Mouse (Mus musculus) olfactory bulb, adult 2 months (tissue): ENCODE measurements around the gene Fam120b. TPM values are rescaled to one million over a fixed set of nuclear protein-coding genes. Genes with fewer than 3 reads are reported as not detected.

Source experiments
- H3K27ac ChIP-seq: fragments of 200-500 bp; 2 replicates; pipeline ENCODE4 v1.5.1; 2012; ENCODE audit warnings: low read depth, low read length; ENCODE audit not compliant: insufficient read depth
- H3K4me1 ChIP-seq: fragments of 200-500 bp; 2 replicates; pipeline ENCODE4 v1.6.1; 2012; ENCODE audit warnings: low read length; ENCODE audit not compliant: control insufficient read depth, insufficient read depth
- H3K4me3 ChIP-seq: fragments of 200-500 bp; 2 replicates; pipeline ENCODE4 v1.5.1; 2012; ENCODE audit warnings: mild to moderate bottlenecking, low read depth, low read length, moderate library complexity; ENCODE audit not compliant: insufficient read depth
- CTCF ChIP-seq: fragments of 200-500 bp; IDR thresholded peaks from 2 replicates; pipeline ENCODE4 v1.5.1; 2012; ENCODE audit warnings: low read depth, mild to moderate bottlenecking, low read length, moderate library complexity; ENCODE audit not compliant: insufficient read depth
- POLR2A ChIP-seq: fragments of 200-500 bp; IDR thresholded peaks from 2 replicates; pipeline ENCODE4 v1.6.1; 2012; ENCODE audit warnings: mild to moderate bottlenecking, low read depth, low read length, moderate library complexity; ENCODE audit not compliant: insufficient read depth
- WGBS: fragments of 180-500 bp; shearing (Covaris S2); methylation state at CpG from one replicate; pipeline ENCODE4 v1.1.7; 2018; 5-methylcytosine and 5-hydroxymethylcytosine counted together
- polyA plus RNA-seq: library from polyadenylated mRNA; stranded (reverse); fragments of >200 nt; gene quantifications from 2 replicates; pipeline ENCODE4 v1.2.4, GENCODE M21; 2012; ENCODE audit warnings: low replicate concordance; ENCODE audit not compliant: missing spikeins, insufficient read depth, insufficient read length

Fam120b gene
- polyA plus RNA-seq, 1 experiment, result not detected

DNA sequence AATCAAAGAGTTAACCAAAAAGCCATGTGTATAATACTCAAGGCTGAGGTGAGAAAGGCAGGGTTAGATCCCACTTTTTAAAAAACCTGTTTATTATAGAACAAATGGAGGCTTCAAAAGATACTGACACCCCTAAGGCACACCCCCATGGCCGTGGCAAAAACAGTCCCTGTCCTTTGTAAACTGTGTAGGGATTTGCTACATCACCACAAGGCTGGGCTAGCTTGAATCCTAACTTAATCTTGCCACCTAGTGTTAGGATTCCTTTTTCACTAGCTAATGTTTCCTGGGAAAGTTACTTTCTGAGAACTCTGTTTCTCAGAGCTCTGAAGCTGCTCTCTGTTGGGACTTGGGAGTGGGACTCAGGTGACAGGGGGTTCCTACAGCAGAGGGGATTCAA, 18.1 kb upstream of the Fam120b start:
- Histone ChIP-seq H3K27ac (no peak overlapping the region), H3K4me1 (peaks cover 27% of the 10 kb centered on the region), H3K4me3 (no peak overlapping the region)
- 0% methylated on average over 1 of the region's 1 CpGs for WGBS
- TF ChIP-seq CTCF (no peak), POLR2A (no peak)

DNA sequence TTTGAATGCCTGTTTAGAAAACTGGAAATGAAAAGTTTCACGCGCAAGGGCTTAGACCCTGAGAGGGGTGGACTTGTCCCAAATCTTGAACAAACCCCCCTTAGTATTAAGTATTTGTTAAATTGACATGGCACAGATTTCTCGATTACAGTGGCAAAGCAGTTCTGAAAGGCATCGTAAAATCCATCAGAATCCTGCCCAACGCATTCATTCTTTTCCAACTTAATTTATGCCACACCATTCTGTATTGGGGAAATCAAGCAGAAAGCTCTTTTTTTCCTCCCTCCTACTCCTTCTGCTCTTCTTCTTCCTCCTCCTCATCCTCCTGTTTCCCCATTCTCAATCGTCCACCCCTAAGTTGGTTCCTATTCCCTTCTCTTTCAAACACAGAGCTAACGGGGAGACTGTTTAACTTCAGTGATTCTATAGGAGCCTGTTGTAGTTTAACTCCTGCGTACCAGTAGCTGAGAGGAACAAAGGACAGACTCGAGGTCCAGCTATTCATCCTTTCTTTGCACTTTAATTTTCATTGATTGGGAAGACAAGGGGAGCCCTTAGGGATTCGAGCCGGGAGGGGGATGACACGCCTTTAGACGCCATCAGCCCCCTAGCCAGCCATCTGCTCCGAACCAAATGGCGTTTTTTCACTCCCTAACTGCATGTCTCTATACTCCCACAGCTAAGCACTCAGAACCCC, 17.4 kb upstream of the Fam120b start:
- TF ChIP-seq CTCF (no peak), POLR2A (no peak)
- Histone ChIP-seq H3K4me1 (peaks cover 21% of the 10 kb centered on the region), H3K27ac (no peak overlapping the region), H3K4me3 (no peak overlapping the region)
- WGBS, result 26% methylated on average over 15 of the region's 15 CpGs

DNA sequence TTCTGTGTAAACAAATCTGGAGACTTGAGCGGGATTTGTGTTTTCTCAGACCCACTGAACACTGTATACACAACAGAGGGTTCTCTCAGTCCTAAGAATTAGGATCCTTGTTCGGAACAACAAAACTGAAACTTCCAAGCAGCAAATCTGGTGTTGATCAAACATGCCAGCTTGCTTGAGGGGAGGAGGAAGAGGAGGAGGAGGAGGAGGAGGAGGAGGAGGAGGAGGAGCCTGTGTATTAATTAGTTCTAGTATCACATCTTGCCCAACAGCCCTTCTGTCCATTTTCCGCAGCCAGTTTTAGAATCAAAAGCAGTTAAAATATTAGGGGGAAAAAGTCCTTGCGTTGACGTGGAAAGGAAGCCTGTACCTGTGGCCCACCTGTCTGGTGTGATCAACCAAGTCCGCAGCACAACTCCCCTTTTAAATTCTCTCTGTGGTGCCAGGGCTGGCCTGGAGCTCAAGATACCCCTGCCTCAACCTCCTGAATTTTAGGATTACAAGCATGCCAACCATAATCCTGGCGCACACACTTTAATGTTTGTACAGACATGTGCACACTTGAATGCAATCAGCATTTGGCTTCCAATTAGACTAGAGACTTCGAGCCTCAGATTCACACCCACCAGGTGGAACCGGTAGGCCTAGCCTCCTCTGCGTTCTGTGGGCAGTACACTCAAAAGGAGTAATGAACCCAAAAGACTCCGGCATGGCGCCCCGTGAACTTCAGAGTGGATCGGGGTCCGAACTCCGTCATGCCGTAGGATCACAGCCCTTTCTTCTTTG, 16.1 kb upstream of the Fam120b start:
- Histone ChIP-seq H3K27ac (no peak overlapping the region), H3K4me3 (peak overlapping the region; percentile 36; the same call in 1 of the 2 replicates), H3K4me1 (peaks cover 14% of the 10 kb centered on the region)
- WGBS, result 35% methylated on average over 17 of the region's 17 CpGs
- TF ChIP-seq POLR2A, result no peak
- no peak for TF ChIP-seq CTCF

DNA sequence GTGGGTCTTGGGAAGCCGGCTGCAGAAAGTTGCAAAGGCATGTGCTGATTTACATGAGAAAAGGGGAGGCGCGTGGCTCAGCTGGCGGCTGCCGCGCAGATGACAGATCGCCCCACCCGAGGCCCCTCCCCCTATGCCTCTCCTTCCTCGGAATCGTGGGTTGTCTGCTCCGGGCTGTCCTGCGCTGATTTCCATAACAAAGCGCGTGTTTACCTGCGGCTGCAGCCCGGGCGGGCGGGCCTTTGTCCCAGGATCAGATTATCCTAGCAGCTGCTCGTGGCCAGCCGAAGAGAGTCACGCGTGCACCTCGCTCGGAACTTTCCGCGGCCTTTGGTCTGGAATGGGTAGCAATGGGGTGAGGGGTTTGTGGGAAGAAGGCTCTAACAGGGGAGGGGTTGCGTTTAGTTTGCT, 15.4 kb upstream of the Fam120b start:
- peak overlapping the region; percentile 36 for H3K4me3 ChIP-seq
- WGBS, result 1% methylated on average over 27 of the region's 27 CpGs
- peaks cover 14% of the 10 kb centered on the region for H3K4me1 ChIP-seq
- TF ChIP-seq CTCF, result no peak
- TF ChIP-seq POLR2A, result no peak
- no peak overlapping the region for H3K27ac ChIP-seq

DNA sequence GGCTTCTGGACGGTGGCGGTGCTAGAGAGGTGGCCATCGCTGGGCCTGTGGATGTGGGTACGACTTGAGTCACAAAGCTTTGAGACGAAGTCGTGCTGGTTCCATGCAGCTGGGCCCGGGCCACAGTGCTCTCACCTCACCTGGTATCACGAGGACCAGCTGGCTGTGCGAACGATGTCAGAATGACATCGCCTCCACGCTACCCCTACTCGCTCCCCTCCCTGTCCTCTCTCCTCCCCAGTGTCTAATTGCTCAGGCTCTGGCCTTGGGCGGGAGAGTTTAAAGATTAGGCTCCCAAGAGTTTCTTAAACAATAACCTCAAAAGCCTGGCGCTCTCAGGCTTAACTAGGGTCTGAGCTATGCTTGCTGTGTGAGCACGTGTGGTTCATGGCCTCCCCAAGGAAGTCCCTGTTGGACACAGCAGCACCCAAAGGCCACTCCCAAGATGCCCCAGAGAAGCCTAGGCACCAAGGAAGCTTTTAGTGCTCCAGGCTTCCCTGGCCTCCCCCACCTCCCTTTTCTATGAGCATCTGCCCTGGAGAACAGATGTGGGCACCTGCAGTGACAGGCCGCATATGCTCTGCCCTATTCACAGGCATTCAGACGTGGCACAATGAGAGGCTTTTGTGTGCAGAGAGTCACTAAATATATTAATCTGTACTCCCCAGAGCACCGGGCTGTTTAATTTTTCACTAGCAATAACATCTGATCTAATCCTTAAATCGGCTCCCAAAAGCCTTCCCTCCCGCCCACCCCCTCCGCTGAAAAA, 14.7 kb upstream of the Fam120b start:
- H3K4me1 ChIP-seq, result peaks cover 14% of the 10 kb centered on the region
- TF ChIP-seq CTCF, result no peak
- TF ChIP-seq POLR2A, result no peak
- 20% methylated on average over 22 of the region's 22 CpGs for WGBS
- H3K27ac ChIP-seq, result no peak overlapping the region
- H3K4me3 ChIP-seq, result peak overlapping the region; percentile 36

DNA sequence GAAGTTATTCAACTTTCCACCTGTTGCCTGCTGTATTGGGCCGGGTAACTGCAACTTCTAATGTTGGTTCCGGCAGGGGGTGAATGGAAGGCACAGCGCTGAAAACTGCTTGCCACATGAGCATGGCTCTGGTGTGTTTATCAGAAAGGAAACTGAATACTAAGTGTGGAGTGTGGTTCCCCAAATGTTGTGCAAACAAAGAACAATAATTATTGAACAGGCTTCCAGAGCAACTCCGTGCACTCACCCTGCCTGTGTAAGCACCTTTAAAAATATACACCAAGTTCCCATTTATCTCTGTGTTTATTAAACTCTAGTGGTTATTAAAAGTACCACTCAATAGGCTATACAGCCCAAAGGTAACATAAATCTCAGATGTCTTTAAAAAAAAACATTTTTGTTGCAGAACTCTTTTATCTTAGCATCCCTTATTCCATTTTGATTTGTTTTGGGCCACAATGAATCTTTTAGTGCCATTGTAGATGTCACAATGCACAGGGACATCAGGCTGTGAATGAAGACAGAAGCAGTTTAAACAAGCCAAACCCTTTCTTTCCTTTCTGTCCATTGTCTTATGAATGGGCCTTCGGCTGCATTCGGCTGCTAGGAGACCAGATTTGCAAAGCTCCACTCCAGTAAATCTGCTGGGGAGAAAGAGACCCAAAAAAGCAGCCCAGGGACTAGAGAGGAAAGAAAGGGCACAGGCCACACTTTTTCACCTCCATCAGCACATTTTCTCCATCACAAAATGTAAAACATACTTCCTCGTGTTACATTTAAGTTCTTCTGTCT, 13.9 kb upstream of the Fam120b start:
- Histone ChIP-seq H3K4me1 (peaks cover 14% of the 10 kb centered on the region), H3K27ac (no peak overlapping the region), H3K4me3 (no peak overlapping the region)
- 41% methylated on average over 7 of the region's 7 CpGs for WGBS
- TF ChIP-seq CTCF, result no peak
- TF ChIP-seq POLR2A, result no peak

DNA sequence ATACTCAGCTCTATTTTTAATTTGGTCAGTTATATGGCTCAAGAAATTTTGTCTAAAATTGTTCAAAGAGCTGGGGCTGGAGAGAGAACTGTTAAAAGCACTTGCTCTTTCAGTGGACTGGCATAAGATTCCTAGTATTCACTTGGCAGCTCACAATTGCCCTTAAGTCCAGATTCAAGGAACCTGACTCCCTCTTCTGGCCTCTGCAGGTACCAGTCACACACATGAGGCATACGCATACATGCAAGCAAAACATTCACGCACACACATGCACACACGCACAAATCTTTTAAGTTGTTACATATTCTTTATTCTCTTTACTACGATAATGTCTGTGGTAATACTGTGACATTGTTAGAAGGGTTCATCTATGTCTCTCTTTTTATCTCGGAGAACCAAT, 12.6 kb upstream of the Fam120b start:
- no peak overlapping the region for H3K27ac ChIP-seq
- no peak for TF ChIP-seq CTCF
- no peak for TF ChIP-seq POLR2A
- no peak overlapping the region for H3K4me3 ChIP-seq
- 98% methylated on average over 5 of the region's 5 CpGs for WGBS
- H3K4me1 ChIP-seq, result peaks cover 14% of the 10 kb centered on the region

DNA sequence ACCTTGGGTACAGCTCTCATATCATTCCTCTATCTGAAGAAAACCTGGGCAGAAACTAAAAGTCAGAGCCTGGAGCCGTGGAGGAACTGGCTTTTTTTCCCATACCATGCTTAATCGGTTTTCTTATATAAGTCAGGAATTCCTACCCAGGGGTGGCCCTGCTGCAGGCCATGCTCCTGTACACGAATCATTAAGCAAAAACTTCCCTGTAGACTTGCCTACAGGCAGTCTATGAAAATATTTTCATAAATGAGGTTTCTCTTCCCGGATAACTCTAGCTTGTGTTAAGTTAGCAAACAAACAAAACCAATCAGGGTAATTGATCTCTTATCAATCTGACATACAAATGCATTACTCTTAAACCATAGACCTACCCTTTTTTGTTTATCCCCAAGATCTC, 7.1 kb upstream of the Fam120b start:
- Histone ChIP-seq H3K4me1 (no peaks in the 10 kb centered on the region), H3K4me3 (no peak overlapping the region), H3K27ac (no peak overlapping the region)
- 79% methylated on average over 4 of the region's 4 CpGs for WGBS
- TF ChIP-seq POLR2A (no peak), CTCF (no peak)

DNA sequence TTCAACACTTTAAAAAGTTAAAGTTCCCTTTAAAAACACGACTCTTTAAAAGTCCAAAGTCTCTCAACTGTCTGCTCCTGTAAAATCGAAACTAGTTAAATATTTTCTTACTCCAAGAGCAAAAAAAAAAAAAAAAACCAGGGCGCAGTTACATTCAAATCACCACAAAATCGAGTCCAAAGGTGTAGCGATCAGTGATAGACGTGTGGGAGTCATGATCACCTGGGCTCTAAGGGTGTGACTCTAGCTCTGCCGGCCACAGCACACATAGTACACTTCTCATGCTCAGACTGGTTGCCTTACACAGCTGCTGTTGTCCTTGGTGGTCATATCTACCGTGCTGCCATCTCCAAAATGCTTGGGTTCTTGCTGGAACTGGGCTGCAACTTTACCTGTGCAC, 6.6 kb upstream of the Fam120b start:
- Histone ChIP-seq H3K4me3 (no peak overlapping the region), H3K4me1 (no peaks in the 10 kb centered on the region), H3K27ac (no peak overlapping the region)
- TF ChIP-seq POLR2A, result no peak
- TF ChIP-seq CTCF, result no peak
- WGBS, result 84% methylated on average over 8 of the region's 8 CpGs
